Mouse (Mus musculus) lung, postnatal 0 days (tissue): Measurements from ENCODE around the gene Esrra. TPM values are rescaled to one million over a fixed set of nuclear protein-coding genes. Genes with fewer than 3 reads are reported as not detected.

Experiments used
- ATAC-seq: fragments of 200-750 bp; cut with Nextera tagmentation; 2 replicates; pipeline ENCODE4 v1.8.0; 2017; ENCODE audit warnings: moderate library complexity
- DNase-seq: peaks from one replicate; pipeline ENCODE4 v3.0.0-alpha.2; 2016; ENCODE audit warnings: low spot score
- H3K27ac ChIP-seq: fragments of 300-500 bp; sonication (generic); 2 replicates; pipeline ENCODE4 v1.5.1; 2014; ENCODE audit warnings: antibody characterized with exemption, mild to moderate bottlenecking, low read length, mixed read lengths
- H3K27me3 ChIP-seq: fragments of 300-500 bp; sonication (generic); replicated peaks from 2 replicates; pipeline ENCODE4 v1.6.1; 2014; ENCODE audit warnings: low read length, mixed read lengths; ENCODE audit not compliant: insufficient read depth
- H3K36me3 ChIP-seq: fragments of 300-500 bp; sonication (generic); 2 replicates; pipeline ENCODE4 v1.6.1; 2014; ENCODE audit warnings: low read length, mixed read lengths; ENCODE audit not compliant: insufficient read depth
- H3K4me1 ChIP-seq: fragments of 300-500 bp; sonication (generic); 2 replicates; pipeline ENCODE4 v1.6.1; 2014; ENCODE audit warnings: antibody characterized with exemption, low read depth, low read length, mixed read lengths; ENCODE audit not compliant: insufficient read depth
- H3K4me2 ChIP-seq: fragments of 300-500 bp; sonication (generic); replicated peaks from 2 replicates; pipeline ENCODE4 v1.6.1; 2014; ENCODE audit warnings: low read depth, mild to moderate bottlenecking, low read length, moderate library complexity, mixed read lengths
- H3K4me3 ChIP-seq: fragments of 300-500 bp; sonication (generic); 2 replicates; pipeline ENCODE4 v1.5.1; 2014; ENCODE audit warnings: low read depth, low read length
- H3K9ac ChIP-seq: fragments of 300-500 bp; sonication (generic); replicated peaks from 2 replicates; pipeline ENCODE4 v1.6.1; 2014; ENCODE audit warnings: low read depth, mild to moderate bottlenecking
- H3K9me3 ChIP-seq: fragments of 300-500 bp; sonication (generic); 2 replicates; pipeline ENCODE4 v1.6.1; 2016; ENCODE audit warnings: low read length, mixed read lengths
- CTCF ChIP-seq: IDR thresholded peaks from 2 replicates; pipeline ENCODE4 v1.5.1; 2016; ENCODE audit warnings: antibody characterized with exemption, mild to moderate bottlenecking
- EP300 ChIP-seq: IDR thresholded peaks from 2 replicates; pipeline ENCODE4 v1.6.1; 2016; ENCODE audit warnings: antibody characterized with exemption, mild to moderate bottlenecking, control low read depth
- WGBS: fragments of 180-500 bp; shearing (Covaris S2); extraction: QIAGEN DNeasy Blood & Tissue Kit; methylation state at CpG from one replicate; pipeline ENCODE4 v1.1.7; 2014; 5-methylcytosine and 5-hydroxymethylcytosine counted together
- polyA plus RNA-seq: library from polyadenylated mRNA; unstranded; fragments of >200 nt; fragmentation: Nextera tagmentation; extraction: Ambion mirVana; gene quantifications from 2 replicates; pipeline ENCODE4 v1.2.1, GENCODE M21; 2015

The Esrra gene
- polyA plus RNA-seq, 1 experiment from 2014 or later, result 12.8 TPM

DNA sequence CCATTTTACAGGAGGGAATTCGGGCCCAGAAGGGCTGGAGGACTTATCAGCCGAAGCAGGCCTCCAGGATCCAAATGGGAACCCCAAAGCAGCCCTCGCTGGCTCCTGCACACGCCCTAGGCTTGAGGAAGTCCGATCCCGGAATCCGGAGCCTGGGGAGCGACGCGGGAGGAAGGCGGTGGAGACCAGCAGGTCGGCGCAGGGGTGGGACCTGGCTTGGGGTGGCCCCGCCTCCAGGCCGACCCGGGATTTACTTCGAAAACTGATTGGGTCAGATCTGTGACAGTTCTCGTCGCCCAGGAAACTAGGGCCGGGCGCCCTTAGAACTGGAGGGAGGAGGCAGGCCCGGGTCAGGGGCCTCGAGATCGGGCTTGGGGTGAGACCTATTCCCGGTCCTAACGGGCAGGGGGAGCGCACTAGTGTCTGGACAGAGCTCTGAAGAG, 20.7 kb upstream of the Esrra start, which contains the start of gene Gpr137:
Gene Gpr137 (minus strand): TSS at position 232 of the 443 bp plus-strand sequence.
- TF ChIP-seq EP300 (no peak), CTCF (no peak; the same call in 1 of the 2 replicates)
- H3K9me3 ChIP-seq, result no peaks in the 10 kb centered on the region
- peak; percentile 93 for ATAC-seq
- H3K36me3 ChIP-seq, result no peaks in the 10 kb centered on the region
- H3K4me3 ChIP-seq, result peak within 1 kb of the TSS; percentile 84
- H3K4me2 ChIP-seq, result peak within 1 kb of the TSS; percentile 92
- peak; percentile 97 for DNase-seq
- H3K4me1 ChIP-seq, result peaks cover 4% of the 10 kb centered on the region
- H3K27me3 ChIP-seq, result no peaks in the 10 kb centered on the region
- H3K9ac ChIP-seq, result peak within 1 kb of the TSS; percentile 61
- under 1% methylated on average over 27 of the region's 27 CpGs for WGBS
- peak within 1 kb of the TSS; percentile 93 for H3K27ac ChIP-seq

DNA sequence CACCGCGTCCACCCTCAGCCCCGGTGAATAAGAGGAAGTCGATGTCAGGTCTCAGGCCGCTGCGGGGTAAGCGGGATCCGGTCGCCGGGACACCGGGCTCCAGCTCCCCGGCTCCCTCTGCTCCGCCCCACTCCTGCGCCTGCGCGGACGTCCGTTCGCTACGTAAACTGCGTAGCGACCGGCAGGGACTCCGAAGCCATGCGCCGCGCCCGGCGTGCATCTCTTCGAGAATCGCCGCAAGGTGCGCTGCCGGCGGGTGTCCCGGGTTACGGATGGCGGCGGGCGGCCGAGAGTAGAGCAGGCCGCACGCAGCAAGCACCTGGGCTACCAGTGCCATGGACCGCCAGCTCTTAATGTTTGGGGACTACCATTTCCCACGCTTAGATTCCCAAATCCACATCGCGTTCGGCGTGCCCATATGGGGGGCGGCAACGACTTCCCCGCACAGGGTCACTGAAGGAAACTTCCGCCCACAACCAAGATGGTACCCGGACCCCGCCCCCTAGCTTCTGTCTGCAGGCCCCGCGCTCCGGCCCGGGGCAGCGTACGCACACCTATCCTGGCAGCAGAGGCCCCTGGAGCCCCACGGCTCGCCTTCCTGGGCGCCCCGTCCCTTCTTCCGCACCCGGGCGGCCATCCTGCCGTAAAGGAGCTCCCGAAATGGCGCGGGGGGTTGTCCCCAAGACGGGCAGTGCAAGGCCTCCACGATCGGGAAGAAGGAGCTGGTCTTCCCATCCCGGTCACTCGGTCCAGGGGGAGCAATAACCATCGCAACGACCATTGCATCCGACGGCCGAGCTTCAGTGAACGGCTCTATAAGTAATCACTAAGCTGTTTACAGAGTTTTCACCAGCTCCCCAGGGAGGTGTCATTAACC, 20.0 kb upstream of the Esrra start, which contains the start of gene Bad:
Gene Bad (plus strand): TSS at position 490 of the 877 bp plus-strand sequence.
- TF ChIP-seq CTCF (peak; percentile 2), EP300 (peak; percentile 86)
- Histone ChIP-seq H3K27ac (peak within 1 kb of the TSS; percentile 93), H3K36me3 (no peaks in the 10 kb centered on the region), H3K27me3 (no peaks in the 10 kb centered on the region), H3K4me1 (peaks cover 4% of the 10 kb centered on the region), H3K9ac (peak within 1 kb of the TSS; percentile 61), H3K4me3 (peak within 1 kb of the TSS; percentile 84), H3K9me3 (no peaks in the 10 kb centered on the region), H3K4me2 (peak within 1 kb of the TSS; percentile 92)
- DNase-seq (peak; percentile 93), ATAC-seq (peak; percentile 84)
- WGBS, result under 1% methylated on average over 82 of the region's 83 CpGs

DNA sequence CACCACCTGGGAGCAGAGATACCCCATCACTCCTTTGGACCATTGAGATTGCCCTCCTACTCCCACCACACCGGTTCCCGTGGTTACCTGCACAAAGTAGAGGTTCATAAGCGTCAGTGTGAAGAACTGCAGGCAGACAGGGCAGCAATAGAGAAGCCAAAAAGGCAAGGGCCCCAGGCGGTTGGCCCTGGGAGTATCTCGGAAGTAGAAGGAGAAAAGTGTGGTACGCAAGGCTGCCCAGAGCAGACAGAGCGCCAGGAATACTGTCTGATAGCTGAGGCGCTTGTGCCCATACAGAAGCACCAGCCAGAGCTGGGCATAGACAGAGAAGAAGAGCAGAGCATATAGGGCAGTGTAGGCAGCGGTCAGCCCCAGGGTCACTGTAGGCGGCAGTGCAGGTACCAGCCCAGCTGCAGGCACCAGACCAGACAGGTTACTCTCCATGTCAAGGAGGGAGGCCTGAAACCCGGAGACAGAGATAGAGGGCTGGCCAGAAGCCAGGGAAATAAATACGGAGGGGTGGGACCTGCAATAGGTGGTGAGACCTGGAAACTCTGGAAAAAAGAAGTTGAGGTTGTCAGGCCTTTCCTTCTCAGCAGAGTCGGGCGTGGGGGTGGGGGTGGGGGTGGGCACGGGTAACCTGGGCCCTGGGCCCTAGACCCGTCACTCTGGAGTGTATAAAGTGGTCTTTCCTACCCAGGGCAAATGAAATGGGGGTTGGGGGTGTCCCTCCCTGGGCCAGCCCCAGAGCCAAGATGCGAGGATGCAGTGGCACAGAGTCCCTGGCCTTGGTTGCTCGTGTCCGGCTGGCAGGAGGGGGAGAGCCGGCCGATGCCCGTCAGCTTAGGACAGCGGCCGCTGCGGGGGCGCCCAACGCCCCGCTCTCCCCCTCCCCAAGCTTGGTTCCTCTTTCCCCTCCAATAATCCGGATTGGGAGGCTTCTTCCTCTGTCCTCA, 19.1 kb upstream of the Esrra start:
- Histone ChIP-seq H3K9ac (peak overlapping the region; percentile 61), H3K4me1 (peaks cover 4% of the 10 kb centered on the region), H3K4me2 (peak overlapping the region; percentile 92), H3K27me3 (0 out of 2 replicates have a peak, but pooled peaks cover 4% of the 10 kb centered on the region), H3K36me3 (no peaks in the 10 kb centered on the region), H3K4me3 (peak overlapping the region; percentile 84), H3K9me3 (no peaks in the 10 kb centered on the region), H3K27ac (peak overlapping the region; percentile 93; the same call in 1 of the 2 replicates)
- DNase-seq (no peak), ATAC-seq (0 out of 2 replicates have a peak, but pooled peaks have one; percentile 0)
- WGBS, result 15% methylated on average over 28 of the region's 29 CpGs
- no peak for TF ChIP-seq EP300
- no peak for TF ChIP-seq CTCF

DNA sequence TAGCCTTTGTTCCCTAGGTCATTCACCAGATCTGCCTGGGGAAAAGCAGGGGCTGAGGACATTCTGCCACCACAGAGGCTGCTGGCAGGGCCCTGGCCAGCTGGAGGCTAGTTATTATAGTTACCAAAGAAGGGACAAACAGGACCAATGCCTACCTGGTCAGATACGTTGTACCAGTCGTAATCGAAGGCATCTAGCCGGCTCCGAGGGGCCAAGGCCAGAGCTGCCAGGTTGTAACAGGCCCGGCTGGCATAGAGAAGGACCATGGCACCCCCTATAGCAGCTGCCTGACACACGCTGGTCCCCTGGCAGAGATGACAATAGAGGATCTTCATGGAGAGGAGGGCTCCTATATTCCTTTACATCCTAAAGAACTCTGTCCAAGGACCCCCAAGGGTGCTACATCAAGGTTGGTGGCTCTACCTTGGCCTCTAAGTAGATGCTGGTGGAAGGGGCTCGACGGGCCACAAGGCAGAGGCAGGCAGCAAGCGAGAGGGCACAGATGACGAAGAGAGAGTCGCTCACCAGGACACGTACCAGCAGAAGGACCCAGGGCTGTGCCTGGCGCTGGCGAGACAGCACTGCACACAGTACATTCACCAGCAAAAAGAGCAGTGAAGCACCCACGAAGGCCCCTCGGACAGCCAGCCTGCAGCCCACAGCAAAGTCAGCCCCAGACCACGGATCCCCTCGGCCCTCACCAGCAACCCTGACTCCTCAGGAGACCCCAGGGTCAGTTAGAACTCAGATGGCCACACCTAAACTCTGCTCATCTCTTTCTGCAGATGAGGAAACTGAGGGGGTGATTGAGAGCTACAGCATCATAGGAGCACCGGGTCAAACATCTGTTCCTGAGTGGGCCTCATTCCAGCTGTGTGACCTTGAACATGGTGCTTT, 17.7 kb upstream of the Esrra start:
- no peak for ATAC-seq
- TF ChIP-seq CTCF (no peak), EP300 (no peak)
- H3K4me1 ChIP-seq, result peaks cover 4% of the 10 kb centered on the region
- no peak for DNase-seq
- no peak overlapping the region for H3K4me3 ChIP-seq
- no peak overlapping the region for H3K4me2 ChIP-seq
- H3K27ac ChIP-seq, result no peak overlapping the region
- H3K9ac ChIP-seq, result no peak overlapping the region
- H3K9me3 ChIP-seq, result no peaks in the 10 kb centered on the region
- 86% methylated on average over 20 of the region's 20 CpGs for WGBS
- H3K27me3 ChIP-seq, result peaks cover 15% of the 10 kb centered on the region; the same call in 1 of the 2 replicates
- H3K36me3 ChIP-seq, result no peaks in the 10 kb centered on the region
